Mouse (Mus musculus): Measurements from ENCODE around the gene Plekhn1. TPM values are rescaled to one million over a fixed set of nuclear protein-coding genes. Genes with fewer than 3 reads are reported as not detected.
A peak's percentile ranks its signal among the peaks of the same experiment; 100 is the strongest.

Gene Plekhn1
- 24.2 and 25.2 TPM in 2 replicates for polyA plus RNA-seq (2016; fragmentation: Nextera tagmentation; extraction: Ambion mirVana)

DNA sequence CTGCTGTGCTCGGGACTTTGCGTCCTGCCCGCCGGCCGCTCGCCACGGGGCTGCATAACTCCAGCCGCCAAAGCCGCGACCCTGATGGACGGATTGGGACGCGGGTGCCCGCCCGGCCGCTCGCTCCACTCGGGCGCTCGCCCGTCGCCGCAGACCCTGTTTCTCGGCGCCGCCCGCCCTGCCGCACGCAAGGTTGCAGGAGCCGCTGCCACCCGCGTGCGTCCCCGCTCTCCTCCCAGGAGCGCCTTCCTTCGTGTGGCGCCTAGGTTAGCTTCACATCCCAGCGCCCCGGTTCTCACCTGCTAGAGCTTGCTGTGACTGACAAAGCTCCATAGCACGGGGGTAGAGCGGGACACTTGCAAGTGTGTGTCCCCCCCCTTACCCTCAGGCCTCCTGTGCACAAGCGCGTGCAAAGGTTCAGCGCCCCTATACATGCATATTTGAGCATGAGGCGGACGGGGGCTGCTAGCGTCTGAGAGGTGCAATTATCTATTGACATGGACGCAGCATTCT is at the start of gene Plekhn1:
Plekhn1 (minus strand) TSS at position 157 of the 513 bp plus-strand sequence.
- peak; percentile 87 for DNase-seq (ENCODE audit: low spot score)
- Histone ChIP-seq H3K4me1 (peaks cover 24% of the 10 kb centered on the region), H3K27ac (peak within 1 kb of the TSS; percentile 94), H3K4me3 (peak within 1 kb of the TSS; percentile 83), H3K9me3 (replicated peaks) (no peaks in the 10 kb centered on the region), H3K27me3 (ENCODE audit: low read depth, poor library complexity, severe bottlenecking) (no peaks in the 10 kb centered on the region), H3K36me3 (peaks cover 64% of the 10 kb centered on the region)
- 0% methylated on average over 40 of the region's 48 CpGs for WGBS

DNA sequence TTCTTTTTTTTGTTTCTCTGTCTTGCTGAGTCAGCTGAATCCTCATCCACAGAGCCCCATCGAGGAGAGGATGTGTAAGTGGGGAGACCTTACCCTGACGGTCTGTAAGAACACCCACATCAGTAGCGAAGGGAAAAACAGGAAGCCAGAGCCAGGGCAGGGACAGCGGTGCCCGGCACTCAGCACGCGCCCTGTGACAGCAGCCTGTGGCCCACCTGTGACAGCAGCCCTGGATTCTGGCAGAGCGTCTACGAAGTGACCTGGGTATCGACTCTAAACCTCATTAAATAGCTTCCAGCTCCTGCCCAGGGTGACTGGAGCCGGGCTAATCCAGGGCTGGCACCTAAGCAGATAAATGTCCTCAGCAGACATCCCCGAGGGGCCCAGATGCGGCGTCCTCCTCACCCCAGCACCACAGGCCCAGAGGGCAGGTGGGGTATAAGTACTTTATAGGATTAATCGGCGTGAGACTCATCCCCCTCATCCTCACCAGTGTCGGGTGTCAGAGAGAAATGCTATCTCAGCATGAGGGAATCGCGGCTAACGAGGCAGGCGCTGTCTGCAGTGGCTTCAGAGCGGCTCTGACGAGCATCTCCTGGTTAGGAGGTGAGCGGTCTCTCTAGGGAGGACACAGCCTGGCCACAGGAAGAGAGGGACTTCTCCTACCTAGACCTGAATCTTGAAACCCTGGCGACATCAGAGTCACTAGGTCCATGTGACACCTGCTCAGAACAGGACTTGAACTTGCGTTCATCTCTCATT is 20.6 kb upstream of the Plekhn1 start, which contains the start of gene Samd11:
Samd11 (minus strand) TSS at position 580 of the 762 bp plus-strand sequence.
- 3% methylated on average over 26 of the region's 26 CpGs for WGBS
- H3K27ac ChIP-seq = 0 out of 2 replicates have a peak within 1 kb of the TSS, but pooled peaks have one; percentile 40
- H3K4me3 ChIP-seq = peak within 1 kb of the TSS; percentile 37; the same call in 1 of the 2 replicates
- DNase-seq (ENCODE audit: low spot score) = peak; percentile 47
- H3K4me1 ChIP-seq = peaks cover 16% of the 10 kb centered on the region
- H3K9me3 ChIP-seq (replicated peaks) = no peaks in the 10 kb centered on the region
- H3K36me3 ChIP-seq = no peaks in the 10 kb centered on the region
- H3K27me3 ChIP-seq (ENCODE audit: low read depth, poor library complexity, severe bottlenecking) = peaks cover 49% of the 10 kb centered on the region

DNA sequence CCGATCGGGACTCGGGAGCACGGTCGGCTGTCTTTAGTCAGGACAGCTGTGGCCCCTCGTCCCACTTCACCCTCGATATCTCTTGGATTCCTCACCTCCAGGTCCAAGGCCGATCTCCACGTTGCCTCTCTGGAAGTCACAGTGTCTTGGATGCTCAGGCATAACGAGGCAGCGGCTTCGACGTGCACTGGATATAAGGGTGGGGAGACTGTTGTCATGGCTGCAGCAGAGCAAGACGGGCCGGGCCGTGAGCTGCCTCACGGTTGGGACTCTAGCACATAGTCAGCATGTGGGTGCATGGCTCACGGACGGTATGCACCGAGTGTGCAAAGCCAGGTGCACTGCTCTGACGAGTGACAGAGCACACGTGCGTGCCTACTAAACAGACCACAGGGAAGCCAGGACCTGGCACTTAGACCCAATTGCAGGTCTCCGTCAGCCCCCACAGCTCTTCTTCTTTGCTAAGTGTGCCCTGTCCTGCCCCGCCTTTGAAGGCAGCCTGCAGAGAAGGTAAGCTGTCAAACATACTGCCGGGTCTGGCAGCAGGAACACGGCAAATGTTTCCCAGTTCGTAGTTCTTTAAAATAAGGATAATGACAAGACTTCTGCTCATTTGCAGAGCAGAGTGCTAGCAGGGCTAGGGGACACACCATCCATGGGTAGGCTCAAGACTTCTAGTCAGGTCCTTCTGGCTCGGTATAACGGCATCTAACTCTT is 19.9 kb upstream of the Plekhn1 start:
- Histone ChIP-seq H3K4me3 (peak overlapping the region; percentile 37), H3K4me1 (peaks cover 20% of the 10 kb centered on the region), H3K27me3 (ENCODE audit: low read depth, poor library complexity, severe bottlenecking) (peaks cover 51% of the 10 kb centered on the region), H3K9me3 (replicated peaks) (no peaks in the 10 kb centered on the region), H3K27ac (0 out of 2 replicates have a peak overlapping the region, but pooled peaks have one; percentile 40), H3K36me3 (peaks cover 1% of the 10 kb centered on the region)
- DNase-seq (ENCODE audit: low spot score) = peak; percentile 59
- 2% methylated on average over 30 of the region's 30 CpGs for WGBS

DNA sequence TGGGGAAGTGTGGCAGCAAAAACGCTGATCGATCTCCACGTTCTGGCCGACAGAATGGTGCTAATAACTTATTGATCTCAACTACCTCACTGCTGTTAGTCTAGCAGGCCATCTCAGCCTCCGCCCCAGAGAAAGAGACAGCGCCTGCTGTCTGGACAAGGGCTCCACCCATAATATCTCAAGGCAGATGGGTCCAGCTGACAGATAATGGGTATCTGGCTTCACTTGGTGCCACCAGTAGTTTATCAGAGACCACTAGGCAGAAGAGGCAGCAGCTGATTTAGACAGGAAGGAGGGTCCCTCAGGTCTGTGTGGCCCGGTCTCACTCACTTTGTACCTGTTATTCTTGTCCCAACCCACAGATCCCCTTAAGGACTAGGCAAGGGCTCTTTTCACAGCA is 18.4 kb upstream of the Plekhn1 start:
- no peak overlapping the region for H3K4me3 ChIP-seq
- no peak for DNase-seq (ENCODE audit: low spot score)
- no peak overlapping the region for H3K27ac ChIP-seq
- H3K27me3 ChIP-seq (ENCODE audit: low read depth, poor library complexity, severe bottlenecking) = peaks cover 57% of the 10 kb centered on the region
- peaks cover 26% of the 10 kb centered on the region for H3K4me1 ChIP-seq
- WGBS = 46% methylated on average over 7 of the region's 7 CpGs
- no peaks in the 10 kb centered on the region for H3K9me3 ChIP-seq (replicated peaks)
- H3K36me3 ChIP-seq = peaks cover 16% of the 10 kb centered on the region

- Histone ChIP-seq H3K27ac (no peak overlapping the region), H3K4me3 (no peak overlapping the region), H3K36me3 (peaks cover 20% of the 10 kb centered on the region), H3K9me3 (replicated peaks) (no peaks in the 10 kb centered on the region), H3K4me1 (peaks cover 26% of the 10 kb centered on the region), H3K27me3 (ENCODE audit: low read depth, poor library complexity, severe bottlenecking) (peaks cover 57% of the 10 kb centered on the region)
- 48% methylated on average over 3 of the region's 3 CpGs for WGBS
- no peak for DNase-seq (ENCODE audit: low spot score)
These were observed 18.0 kb upstream of the Plekhn1 start for GRCm38 (mm10) chr4:156252619-156253018.

DNA sequence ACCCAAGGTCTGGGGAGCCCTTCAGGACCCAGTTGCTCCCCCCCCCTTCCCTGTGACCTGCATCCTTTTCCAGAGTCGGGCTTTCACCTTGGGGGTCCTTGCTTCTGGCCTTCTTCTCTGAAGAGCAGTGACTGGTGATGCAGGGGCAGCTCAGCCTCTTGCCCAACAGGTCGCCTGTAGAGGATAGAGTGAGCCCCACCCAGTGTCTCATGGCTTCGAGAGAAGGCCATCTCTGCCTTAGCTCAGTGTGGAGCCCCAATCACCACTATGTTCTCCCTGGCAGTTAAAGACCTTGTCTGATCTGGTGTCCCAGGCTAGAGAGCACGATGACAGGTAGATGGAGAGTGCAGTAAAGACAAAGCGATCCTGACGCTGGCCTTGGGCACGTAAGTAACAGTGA is 17.5 kb upstream of the Plekhn1 start:
- Histone ChIP-seq H3K27ac (no peak overlapping the region), H3K4me1 (peaks cover 26% of the 10 kb centered on the region), H3K27me3 (ENCODE audit: low read depth, poor library complexity, severe bottlenecking) (peaks cover 57% of the 10 kb centered on the region), H3K36me3 (peaks cover 25% of the 10 kb centered on the region), H3K9me3 (replicated peaks) (no peaks in the 10 kb centered on the region), H3K4me3 (no peak overlapping the region)
- no peak for DNase-seq (ENCODE audit: low spot score)
- 26% methylated on average over 7 of the region's 7 CpGs for WGBS

DNA sequence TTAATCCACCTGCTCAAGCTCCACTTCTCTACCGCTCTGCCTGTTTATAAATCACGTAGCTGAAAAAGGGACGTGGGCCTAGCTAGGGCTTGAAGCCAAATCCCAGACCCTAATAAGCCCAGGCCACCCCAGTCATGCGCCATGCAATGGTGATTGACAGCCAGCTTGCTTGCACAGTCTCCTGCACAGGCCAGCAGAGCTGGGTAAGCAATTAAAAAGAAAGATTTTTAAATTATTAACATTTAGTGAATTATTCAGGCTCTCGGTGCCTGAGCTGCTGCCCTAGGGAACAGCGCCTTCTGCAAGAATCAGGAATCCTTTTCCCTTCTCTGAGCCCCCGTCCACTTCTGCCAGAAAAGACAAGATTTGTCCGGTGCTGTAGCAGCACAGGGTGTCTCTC is 16.4 kb upstream of the Plekhn1 start:
- 76% methylated on average over 8 of the region's 8 CpGs for WGBS
- Histone ChIP-seq H3K4me1 (peaks cover 26% of the 10 kb centered on the region), H3K27ac (no peak overlapping the region), H3K27me3 (ENCODE audit: low read depth, poor library complexity, severe bottlenecking) (peaks cover 57% of the 10 kb centered on the region), H3K4me3 (no peak overlapping the region), H3K36me3 (peaks cover 35% of the 10 kb centered on the region), H3K9me3 (replicated peaks) (no peaks in the 10 kb centered on the region)
- no peak for DNase-seq (ENCODE audit: low spot score)

DNA sequence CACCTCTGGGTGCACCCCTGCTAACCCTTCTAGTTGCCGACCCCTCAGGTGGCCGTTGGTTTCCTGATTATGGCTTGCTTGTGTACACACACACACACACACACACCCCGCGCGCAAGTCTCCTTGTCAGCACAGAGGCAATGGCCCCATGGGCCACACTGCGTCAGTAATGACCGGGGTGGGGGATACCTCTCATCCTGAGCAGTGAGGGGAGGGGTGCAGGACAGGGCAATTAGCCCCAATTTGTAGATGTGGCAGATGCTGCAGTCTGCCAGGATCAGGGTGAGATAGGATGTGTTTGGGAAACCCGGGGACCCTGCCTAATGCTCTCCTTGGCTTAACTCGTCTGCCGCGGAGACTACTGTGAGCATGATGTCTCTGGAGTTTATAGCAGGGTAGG is 14.9 kb upstream of the Plekhn1 start:
- Histone ChIP-seq H3K9me3 (replicated peaks) (no peaks in the 10 kb centered on the region), H3K36me3 (peaks cover 50% of the 10 kb centered on the region), H3K27me3 (ENCODE audit: low read depth, poor library complexity, severe bottlenecking) (peaks cover 44% of the 10 kb centered on the region), H3K27ac (no peak overlapping the region), H3K4me1 (peaks cover 16% of the 10 kb centered on the region), H3K4me3 (no peak overlapping the region)
- 55% methylated on average over 11 of the region's 11 CpGs for WGBS
- DNase-seq (ENCODE audit: low spot score) = no peak

DNA sequence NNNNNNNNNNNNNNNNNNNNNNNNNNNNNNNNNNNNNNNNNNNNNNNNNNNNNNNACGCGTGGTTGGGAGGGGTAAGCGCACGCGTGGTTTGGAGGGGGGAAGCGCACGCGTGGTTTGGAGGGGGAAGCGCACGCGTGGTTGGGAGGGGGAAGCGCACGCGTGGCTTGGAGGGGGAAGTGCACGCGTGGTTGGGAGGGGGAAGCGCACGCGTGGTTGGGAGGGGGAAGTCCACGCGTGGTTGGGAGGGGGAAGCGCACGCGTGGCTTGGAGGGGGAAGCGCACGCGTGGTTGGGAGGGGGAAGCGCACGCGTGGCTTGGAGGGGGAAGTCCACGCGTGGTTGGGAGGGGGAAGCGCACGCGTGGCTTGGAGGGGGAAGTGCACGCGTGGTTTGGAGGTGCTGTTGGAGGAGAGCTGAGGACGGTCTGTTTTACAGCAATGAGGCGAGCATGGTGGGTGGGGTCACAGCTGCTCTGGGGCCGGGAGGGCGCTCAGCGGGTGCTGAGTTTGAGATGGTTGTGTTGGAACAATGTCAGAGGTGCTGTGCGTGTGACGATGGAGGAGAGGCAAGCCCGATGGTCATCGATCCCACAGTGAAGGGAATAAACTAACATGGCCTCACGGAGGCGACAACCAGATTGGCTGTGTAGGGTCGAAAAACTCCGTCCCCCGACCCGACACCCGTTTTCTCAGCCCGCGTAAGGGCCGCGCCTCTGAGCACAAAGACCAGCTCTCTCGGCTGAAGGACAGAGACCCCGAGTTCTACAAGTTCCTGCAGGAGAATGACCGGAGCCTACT is 2.2 kb upstream of the Plekhn1 start:
- 26% methylated on average over 58 of the region's 60 CpGs for WGBS
- no peaks in the 10 kb centered on the region for H3K9me3 ChIP-seq (replicated peaks)
- DNase-seq (ENCODE audit: low spot score) = peak; percentile 56
- peaks cover 24% of the 10 kb centered on the region for H3K4me1 ChIP-seq
- H3K36me3 ChIP-seq = peaks cover 64% of the 10 kb centered on the region
- H3K27ac ChIP-seq = peak overlapping the region; percentile 71; the same call in 1 of the 2 replicates
- peak overlapping the region; percentile 83 for H3K4me3 ChIP-seq
- no peaks in the 10 kb centered on the region for H3K27me3 ChIP-seq (ENCODE audit: low read depth, poor library complexity, severe bottlenecking)

DNA sequence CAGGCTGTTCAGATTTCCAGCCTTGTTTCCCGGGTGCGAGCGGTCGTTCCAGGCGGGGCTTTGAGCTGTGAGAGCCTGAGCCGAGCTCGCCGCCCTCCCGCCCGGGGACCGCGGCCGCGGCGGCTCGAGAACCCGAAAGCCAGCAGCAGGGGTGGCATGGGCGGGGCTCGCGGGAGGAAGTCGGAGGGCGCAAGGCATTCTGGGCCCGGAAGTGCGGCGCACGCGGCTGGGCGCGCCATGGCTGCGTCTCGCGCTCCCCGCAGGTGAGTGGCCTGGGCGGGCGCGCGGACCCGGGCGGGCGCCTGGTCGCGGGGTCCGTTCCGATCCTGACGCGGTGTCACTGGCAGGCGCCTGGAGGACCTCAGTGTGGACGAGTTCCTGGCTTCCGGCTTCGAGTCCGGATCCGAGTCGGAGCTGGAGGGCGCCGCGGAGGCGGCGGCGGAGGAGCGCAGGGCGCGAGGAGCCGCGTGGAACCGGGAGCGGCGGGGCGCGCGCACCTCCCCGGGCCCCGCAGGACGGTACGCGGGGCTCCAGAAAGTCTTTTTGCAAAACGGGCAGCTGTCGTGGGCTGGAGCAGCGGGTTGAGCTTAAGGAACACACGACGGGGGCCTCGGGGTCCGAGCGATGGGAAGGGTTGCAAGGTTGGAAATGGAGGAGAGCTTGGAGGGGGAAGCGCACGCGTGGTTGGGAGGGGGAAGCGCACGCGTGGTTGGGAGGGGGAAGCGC is 1.3 kb upstream of the Plekhn1 start, which contains the start of gene Noc2l:
Noc2l (plus strand) TSS at position 203 of the 726 bp plus-strand sequence.
- Histone ChIP-seq H3K36me3 (peaks cover 64% of the 10 kb centered on the region), H3K4me3 (peak within 1 kb of the TSS; percentile 83), H3K9me3 (replicated peaks) (no peaks in the 10 kb centered on the region), H3K27ac (peak within 1 kb of the TSS; percentile 94), H3K27me3 (ENCODE audit: low read depth, poor library complexity, severe bottlenecking) (no peaks in the 10 kb centered on the region), H3K4me1 (peaks cover 24% of the 10 kb centered on the region)
- WGBS = under 1% methylated on average over 90 of the region's 90 CpGs
- peak; percentile 97 for DNase-seq (ENCODE audit: low spot score)

GRCm38 (mm10) chr4:156235360-156235770 is 708 bp upstream of the Plekhn1 start:
- peak overlapping the region; percentile 94 for H3K27ac ChIP-seq
- peaks cover 64% of the 10 kb centered on the region for H3K36me3 ChIP-seq
- H3K4me3 ChIP-seq = peak overlapping the region; percentile 83
- under 1% methylated on average over 15 of the region's 15 CpGs for whole genome bisulfite sequencing
- H3K9me3 ChIP-seq (replicated peaks) = no peaks in the 10 kb centered on the region
- no peaks in the 10 kb centered on the region for H3K27me3 ChIP-seq (ENCODE audit: low read depth, poor library complexity, severe bottlenecking)
- peaks cover 24% of the 10 kb centered on the region for H3K4me1 ChIP-seq
- no peak for DNase-seq (ENCODE audit: low spot score)
